Mouse (Mus musculus) layer of hippocampus, postnatal 25 days (tissue): ENCODE measurements at regions not wholly inside any gene's neighbourhood (a gene's known extent, or its start where the extent isn't known, plus 50 kb on each side); places are given as distances from the start of the nearest gene placed in this dataset.

Experiments
- DNase-seq, 2 experiments: peaks; one replicate each; pipeline ENCODE4 v3.0.0; 2022; ENCODE audit warnings: mixed read lengths in 2 of 2, low spot score in 1 of 2; ENCODE audit errors: extremely low spot score in 1 of 2

GRCm38 (mm10) chr14:92958138-92958537 is 932.3 kb downstream of the Pcdh9 start:
- DNase-seq: no peak

DNA sequence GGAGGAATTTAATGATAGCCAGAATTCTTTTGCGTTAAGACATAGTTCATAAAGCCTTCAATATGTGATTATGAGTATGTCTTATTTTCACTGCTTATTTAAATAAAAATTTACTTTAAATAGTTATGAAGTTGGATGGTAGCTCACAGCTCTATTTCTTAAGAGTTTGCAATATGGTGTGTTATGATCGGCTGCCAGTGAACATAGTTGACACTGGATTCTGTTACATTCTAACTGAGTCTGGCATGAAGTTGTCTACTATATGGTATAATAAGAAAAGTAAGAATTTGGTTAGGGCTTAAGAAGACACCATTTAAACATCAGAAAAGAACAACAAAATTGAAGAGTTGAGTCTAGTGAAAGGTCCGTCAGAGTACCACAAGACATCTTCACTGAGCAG is 935.0 kb downstream of the Pcdh9 start:
- DNase-seq: no peak

DNA sequence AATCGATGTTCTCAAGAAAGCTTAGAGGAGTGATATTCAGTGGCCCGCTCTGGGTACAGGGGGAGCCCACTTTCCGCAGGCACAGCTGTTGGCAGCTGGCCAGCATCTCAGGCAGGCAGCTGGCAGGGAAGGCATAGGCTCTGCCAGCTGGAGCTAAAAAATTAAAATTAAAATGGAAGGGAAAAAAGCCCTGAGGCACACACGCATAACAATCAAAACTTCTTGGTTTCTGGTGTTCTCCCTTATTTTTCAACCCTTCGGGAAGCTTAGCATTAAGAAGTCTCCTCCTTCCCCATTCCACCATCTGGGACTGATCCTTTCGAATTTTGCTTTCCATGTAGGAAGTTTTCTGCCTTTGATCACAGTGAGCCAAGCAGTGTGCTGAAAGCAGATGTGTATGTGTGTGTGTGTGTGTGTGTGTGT is 982.8 kb downstream of the Pcdh9 start:
- peak; percentile 12 to 24 for DNase-seq

DNA sequence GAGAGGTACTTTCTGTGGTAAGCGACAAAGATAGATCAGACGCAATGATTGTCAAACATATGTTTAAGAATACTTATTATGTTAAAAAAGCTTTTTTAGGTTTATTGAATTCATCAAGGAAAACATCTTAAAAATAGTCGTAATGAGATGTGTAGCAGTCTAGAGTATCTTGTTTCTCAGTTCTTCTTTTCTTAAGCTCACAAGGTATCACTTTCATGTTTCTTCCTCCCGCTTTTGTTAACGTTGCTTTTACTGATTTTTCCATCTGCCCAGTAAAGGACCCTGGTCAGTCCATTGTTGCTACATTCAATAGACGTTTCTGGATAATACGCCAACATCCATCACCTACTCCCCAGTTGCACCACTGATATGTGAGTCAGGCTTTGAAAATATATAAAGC is 1015.9 kb downstream of the Pcdh9 start:
- no peak for DNase-seq

GRCm38 (mm10) chr14:92866462-92866861 is 1024.0 kb downstream of the Pcdh9 start:
- DNase-seq: no peak

GRCm38 (mm10) chr14:92862942-92863341 is 1027.5 kb downstream of the Pcdh9 start:
- DNase-seq: no peak

DNA sequence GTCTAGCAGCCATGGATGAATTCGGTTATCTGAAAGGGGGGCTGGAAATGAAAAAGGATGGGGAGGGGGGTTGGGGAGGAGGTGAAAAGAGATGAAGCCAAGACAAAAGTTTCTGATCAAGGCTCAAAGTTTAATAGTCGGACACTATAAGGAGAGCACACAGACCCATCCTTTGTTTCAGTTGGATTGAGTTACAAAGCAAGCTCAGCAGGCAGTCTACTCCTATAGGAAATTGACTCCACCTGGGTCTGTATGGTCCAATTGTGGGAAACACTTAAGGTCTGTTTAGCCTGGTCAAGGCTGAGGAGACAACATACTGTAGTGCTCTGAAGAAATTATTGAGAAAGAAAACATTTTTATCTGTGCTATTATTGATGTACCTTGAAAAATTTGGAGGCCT is 1029.8 kb downstream of the Pcdh9 start:
- DNase-seq: no peak

- DNase-seq: no peak
These were observed 1056.8 kb downstream of the Pcdh9 start for GRCm38 (mm10) chr14:92833646-92834045.

- no peak for DNase-seq
These were observed 1061.3 kb downstream of the Pcdh9 start for GRCm38 (mm10) chr14:92829171-92829570.

DNA sequence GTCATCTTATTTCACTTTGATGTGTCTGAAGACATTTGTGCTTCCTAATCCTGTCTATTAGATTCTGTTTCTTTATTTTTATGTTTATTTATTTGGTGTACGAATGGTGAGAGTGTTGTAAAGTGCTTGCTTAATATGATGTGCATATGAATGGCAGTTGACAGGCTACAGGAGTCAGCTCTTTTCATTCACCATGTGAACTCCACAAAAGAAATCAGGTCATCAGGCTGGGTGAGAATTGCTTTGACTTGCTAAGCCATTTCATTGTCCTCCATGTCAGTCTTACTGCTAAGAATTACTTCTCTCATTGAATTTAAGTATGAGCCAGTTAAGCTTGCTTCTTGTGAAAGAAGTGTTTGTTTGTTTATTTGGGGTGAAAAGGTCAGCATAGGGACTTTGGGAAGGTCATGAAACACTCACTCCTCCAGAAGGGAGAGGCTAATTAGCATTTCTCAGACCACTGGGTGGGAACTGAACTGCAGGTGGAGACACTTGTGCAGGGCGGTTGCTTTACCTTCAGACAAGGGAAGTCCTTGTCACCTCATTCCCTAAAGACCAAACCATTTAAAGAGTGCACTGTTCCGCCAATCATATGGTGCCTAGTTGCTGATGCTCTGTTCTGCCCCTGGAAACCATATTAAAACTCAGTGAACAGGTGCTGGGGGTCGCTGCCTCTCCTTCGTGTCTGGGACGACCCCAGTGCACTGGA is 1063.7 kb downstream of the Pcdh9 start:
- DNase-seq: no peak

- no peak for DNase-seq
These were observed 1070.4 kb downstream of the Pcdh9 start for GRCm38 (mm10) chr14:92820061-92820460.
